Mouse (Mus musculus) hindbrain, embryonic 16.5 days (tissue): ENCODE results near the gene Mast1. TPM values are rescaled to one million over a fixed set of nuclear protein-coding genes. Genes with fewer than 3 reads are reported as not detected.

ENCODE experiments used
- ATAC-seq: fragments of 200-750 bp; cut with Nextera tagmentation; 2 replicates; pipeline ENCODE4 v1.8.0; 2017; ENCODE audit warnings: moderate TSS enrichment, moderate library complexity
- H3K27ac ChIP-seq: fragments of 300-500 bp; sonication (generic); 2 replicates; pipeline ENCODE4 v1.5.1; 2014; ENCODE audit warnings: low read depth, mild to moderate bottlenecking, control low read depth, low read length, moderate library complexity
- H3K27me3 ChIP-seq: fragments of 300-500 bp; sonication (generic); replicated peaks from 2 replicates; pipeline ENCODE4 v1.6.1; 2014; ENCODE audit warnings: low read length; ENCODE audit not compliant: control insufficient read depth, insufficient read depth
- H3K36me3 ChIP-seq: fragments of 300-500 bp; sonication (generic); 2 replicates; pipeline ENCODE4 v1.6.1; 2014; ENCODE audit warnings: mild to moderate bottlenecking, low read length, moderate library complexity, mixed read lengths; ENCODE audit not compliant: control insufficient read depth, insufficient read depth
- H3K4me1 ChIP-seq: fragments of 300-500 bp; sonication (generic); 2 replicates; pipeline ENCODE4 v1.6.1; 2014; ENCODE audit warnings: low read depth, low read length; ENCODE audit not compliant: control insufficient read depth, insufficient read depth
- H3K4me2 ChIP-seq: fragments of 300-500 bp; sonication (generic); 2 replicates; pipeline ENCODE4 v1.6.1; 2014; ENCODE audit warnings: mild to moderate bottlenecking, low read length, control low read depth, moderate library complexity
- H3K4me3 ChIP-seq: fragments of 300-500 bp; sonication (generic); 2 replicates; pipeline ENCODE4 v1.5.1; 2014; ENCODE audit warnings: mild to moderate bottlenecking, low read length, control low read depth, moderate library complexity
- H3K9ac ChIP-seq: fragments of 300-500 bp; sonication (generic); 2 replicates; pipeline ENCODE4 v1.6.1; 2014; ENCODE audit warnings: low read depth, mild to moderate bottlenecking, control low read depth, low read length, moderate library complexity
- H3K9me3 ChIP-seq: fragments of 300-500 bp; sonication (generic); 2 replicates; pipeline ENCODE4 v1.6.1; 2014; ENCODE audit warnings: mild to moderate bottlenecking, low read length, moderate library complexity; ENCODE audit not compliant: control insufficient read depth
- WGBS: fragments of 180-500 bp; shearing (Covaris S2); extraction: QIAGEN DNeasy Blood & Tissue Kit; methylation state at CpG from one replicate; pipeline ENCODE4 v1.1.7; 2014; 5-methylcytosine and 5-hydroxymethylcytosine counted together
- polyA plus RNA-seq: library from polyadenylated mRNA; unstranded; fragments of >200 nt; fragmentation: Nextera tagmentation; extraction: Ambion mirVana; gene quantifications from 2 replicates; pipeline ENCODE4 v1.2.1, GENCODE M21; 2015

Gene Mast1
- polyA plus RNA-seq, 1 experiment from 2014 or later: 71.4 TPM

- H3K4me1 ChIP-seq: peaks cover 59% of the 10 kb centered on the region
- H3K27me3 ChIP-seq: peaks cover 5% of the 10 kb centered on the region
- no peaks in the 10 kb centered on the region for H3K9me3 ChIP-seq
- no peak for ATAC-seq
- H3K9ac ChIP-seq: 0 out of 2 replicates have a peak overlapping the region, but pooled peaks have one; percentile 8
- 31% methylated on average over 11 of the region's 11 CpGs for WGBS
- peak overlapping the region; percentile 1; the same call in 1 of the 2 replicates for H3K27ac ChIP-seq
- H3K4me3 ChIP-seq: no peak overlapping the region
- H3K36me3 ChIP-seq: no peaks in the 10 kb centered on the region
- peak overlapping the region; percentile 6; the same call in 1 of the 2 replicates for H3K4me2 ChIP-seq
Observed at GRCm38 (mm10) chr8:84980622-84981358, 43.6 kb upstream of the Mast1 start.

- peaks cover 5% of the 10 kb centered on the region for H3K27me3 ChIP-seq
- ATAC-seq: peak; percentile 37
- H3K9me3 ChIP-seq: no peaks in the 10 kb centered on the region
- H3K9ac ChIP-seq: peak overlapping the region; percentile 62
- H3K36me3 ChIP-seq: no peaks in the 10 kb centered on the region
- peaks cover 57% of the 10 kb centered on the region for H3K4me1 ChIP-seq
- peak overlapping the region; percentile 42 for H3K4me3 ChIP-seq
- H3K4me2 ChIP-seq: peak overlapping the region; percentile 99
- H3K27ac ChIP-seq: peak overlapping the region; percentile 64
- 2% methylated on average over 31 of the region's 42 CpGs for WGBS
Observed at GRCm38 (mm10) chr8:84979599-84980421, 42.7 kb upstream of the Mast1 start.

- peaks cover 5% of the 10 kb centered on the region; the same call in 1 of the 2 replicates for H3K27me3 ChIP-seq
- H3K27ac ChIP-seq: peak within 1 kb of the TSS; percentile 64
- 0 out of 2 replicates have a peak, but pooled peaks cover 7% of the 10 kb centered on the region for H3K36me3 ChIP-seq
- WGBS: under 1% methylated on average over 61 of the region's 63 CpGs
- H3K4me2 ChIP-seq: peak within 1 kb of the TSS; percentile 99
- peak within 1 kb of the TSS; percentile 56 for H3K4me3 ChIP-seq
- peak; percentile 62 for ATAC-seq
- peaks cover 54% of the 10 kb centered on the region for H3K4me1 ChIP-seq
- H3K9me3 ChIP-seq: no peaks in the 10 kb centered on the region
- H3K9ac ChIP-seq: peak within 1 kb of the TSS; percentile 66
Observed at GRCm38 (mm10) chr8:84978248-84978940, 41.2 kb upstream of the Mast1 start, which contains the start of gene Junb. TSS of gene Junb (minus strand) at chr8:84978718.

- ATAC-seq: no peak
- Histone ChIP-seq H3K9ac (peak overlapping the region; percentile 66), H3K4me1 (peaks cover 54% of the 10 kb centered on the region), H3K4me2 (peak overlapping the region; percentile 99), H3K36me3 (0 out of 2 replicates have a peak, but pooled peaks cover 8% of the 10 kb centered on the region), H3K27ac (peak overlapping the region; percentile 57), H3K9me3 (no peaks in the 10 kb centered on the region), H3K27me3 (peaks cover 5% of the 10 kb centered on the region; the same call in 1 of the 2 replicates), H3K4me3 (peak overlapping the region; percentile 56)
- WGBS: 1% methylated on average over 66 of the region's 70 CpGs
Observed at GRCm38 (mm10) chr8:84977435-84978247, 40.5 kb upstream of the Mast1 start.

- Histone ChIP-seq H3K4me2 (peak overlapping the region; percentile 99), H3K9ac (peak overlapping the region; percentile 66), H3K9me3 (no peaks in the 10 kb centered on the region), H3K36me3 (peaks cover 10% of the 10 kb centered on the region; the same call in 1 of the 2 replicates), H3K27ac (0 out of 2 replicates have a peak overlapping the region, but pooled peaks have one; percentile 51), H3K27me3 (peaks cover 5% of the 10 kb centered on the region; the same call in 1 of the 2 replicates), H3K4me1 (peaks cover 54% of the 10 kb centered on the region), H3K4me3 (peak overlapping the region; percentile 56)
- no peak for ATAC-seq
- WGBS: 1% methylated on average over 25 of the region's 25 CpGs
Observed at GRCm38 (mm10) chr8:84976763-84977434, 39.7 kb upstream of the Mast1 start.

- Histone ChIP-seq H3K36me3 (peaks cover 16% of the 10 kb centered on the region; the same call in 1 of the 2 replicates), H3K4me3 (peak overlapping the region; percentile 56), H3K4me2 (peak overlapping the region; percentile 99), H3K27me3 (peaks cover 5% of the 10 kb centered on the region; the same call in 1 of the 2 replicates), H3K9me3 (no peaks in the 10 kb centered on the region), H3K4me1 (peaks cover 56% of the 10 kb centered on the region), H3K9ac (peak overlapping the region; percentile 61), H3K27ac (peak overlapping the region; percentile 64)
- under 1% methylated on average over 61 of the region's 61 CpGs for WGBS
- peak; percentile 82 for ATAC-seq
Observed at GRCm38 (mm10) chr8:84976031-84976762, 39.0 kb upstream of the Mast1 start.

- H3K27ac ChIP-seq: no peak overlapping the region
- H3K36me3 ChIP-seq: peaks cover 16% of the 10 kb centered on the region; the same call in 1 of the 2 replicates
- peak overlapping the region; percentile 99; the same call in 1 of the 2 replicates for H3K4me2 ChIP-seq
- H3K4me1 ChIP-seq: peaks cover 57% of the 10 kb centered on the region
- no peak for ATAC-seq
- H3K4me3 ChIP-seq: no peak overlapping the region
- H3K9ac ChIP-seq: no peak overlapping the region
- H3K27me3 ChIP-seq: peaks cover 5% of the 10 kb centered on the region; the same call in 1 of the 2 replicates
- 31% methylated on average over 7 of the region's 7 CpGs for WGBS
- no peaks in the 10 kb centered on the region for H3K9me3 ChIP-seq
Observed at GRCm38 (mm10) chr8:84975434-84975833, 38.3 kb upstream of the Mast1 start.
